Mouse (Mus musculus): Measurements from ENCODE around the gene Gm10762.
"Not testable (repeated sequence)": the region's sequence is repeated elsewhere in the genome, so short reads cannot be mapped to it uniquely, and the experiment has no call there.

The Gm10762 gene

GRCm38 (mm10) chr2:128967661-128968441 lies at the start of gene Gm10762:
TSS of gene Gm10762 (minus strand) at chr2:128967725.
- in situ Hi-C loops (cut with MboI, MseI) = no loop called here

GRCm38 (mm10) chr2:129008867-129009266 lies 41.3 kb upstream of the Gm10762 start:
- in situ Hi-C loops (cut with MboI, MseI) = not testable (repeated sequence)

- in situ Hi-C loops (cut with MboI, MseI) = no loop called here
Observed at GRCm38 (mm10) chr2:129006194-129006749, 38.7 kb upstream of the Gm10762 start.

- in situ Hi-C loops (cut with MboI, MseI) = no loop called here
Observed at GRCm38 (mm10) chr2:129004872-129005271, 37.3 kb upstream of the Gm10762 start.

GRCm38 (mm10) chr2:128984746-128985145 lies 17.2 kb upstream of the Gm10762 start:
- in situ Hi-C loops (cut with MboI, MseI) = loop anchor here (5.0 kb wide), 2 partner anchors 38 to 88 kb away; no protein-coding TSS in a partner anchor

GRCm38 (mm10) chr2:128975572-128975971 lies 8.0 kb upstream of the Gm10762 start:
- in situ Hi-C loops (cut with MboI, MseI) = no loop called here

GRCm38 (mm10) chr2:128972301-128972700 lies 4.8 kb upstream of the Gm10762 start:
- in situ Hi-C loops (cut with MboI, MseI) = no loop called here

GRCm38 (mm10) chr2:128968475-128969083 lies 1.1 kb upstream of the Gm10762 start:
- in situ Hi-C loops (cut with MboI, MseI) = no loop called here

- in situ Hi-C loops (cut with MboI, MseI) = no loop called here
Observed at GRCm38 (mm10) chr2:128966641-128967580, 614 bp downstream of the Gm10762 start, which contains the start of gene Zc3h6. TSS of gene Zc3h6 (plus strand) at chr2:128967402.

- in situ Hi-C loops (cut with MboI, MseI) = no loop called here
Observed at GRCm38 (mm10) chr2:128966236-128966635, 1.3 kb downstream of the Gm10762 start.

GRCm38 (mm10) chr2:128965505-128966105 lies 1.9 kb downstream of the Gm10762 start:
- in situ Hi-C loops (cut with MboI, MseI) = no loop called here

- in situ Hi-C loops (cut with MboI, MseI) = no loop called here
Observed at GRCm38 (mm10) chr2:128954186-128954585, 13.3 kb downstream of the Gm10762 start.

GRCm38 (mm10) chr2:128947962-128948588 lies 19.4 kb downstream of the Gm10762 start:
- in situ Hi-C loops (cut with MboI, MseI) = loop anchor here (5.0 kb wide), 1 partner anchor 109 kb away; no protein-coding TSS in a partner anchor

GRCm38 (mm10) chr2:128943538-128944528 lies 23.7 kb downstream of the Gm10762 start, which contains the start of gene Zc3h8:
TSS of gene Zc3h8 (minus strand) at chr2:128944077.
- in situ Hi-C loops (cut with MboI, MseI) = no loop called here

GRCm38 (mm10) chr2:128936256-128936655 lies 31.3 kb downstream of the Gm10762 start:
- in situ Hi-C loops (cut with MboI, MseI) = no loop called here

GRCm38 (mm10) chr2:128930704-128931103 lies 36.8 kb downstream of the Gm10762 start:
- in situ Hi-C loops (cut with MboI, MseI) = no loop called here

GRCm38 (mm10) chr2:128928446-128928845 lies 39.1 kb downstream of the Gm10762 start:
- in situ Hi-C loops (cut with MboI, MseI) = loop anchor here in 1 of 2 experiments (10.0 kb wide), 1 partner anchor 1994 kb away; the partner anchor contains the start of gene Sppl2a

- in situ Hi-C loops (cut with MboI, MseI) = loop anchor here in 1 of 2 experiments (10.0 kb wide), 1 partner anchor 1990 kb away; the partner anchor contains the start of gene Sppl2a
Observed at GRCm38 (mm10) chr2:128924799-128925198, 42.7 kb downstream of the Gm10762 start.

Measured in T-helper 17 cell (primary cell).